Mouse (Mus musculus) limb, embryonic 10.5 days (tissue): ENCODE measurements around the gene Ermp1. TPM values are rescaled to one million over a fixed set of nuclear protein-coding genes. Genes with fewer than 3 reads are reported as not detected.
"Not testable (repeated sequence)": the region's sequence is repeated elsewhere in the genome, so short reads cannot be mapped to it uniquely, and the experiment has no call there.

Source experiments
- DNase-seq: peaks from one replicate; pipeline ENCODE4 v3.0.0-alpha.2; 2017; ENCODE audit warnings: low spot score
- H3K27ac ChIP-seq: fragments of 300-500 bp; sonication (generic); 2 replicates; pipeline ENCODE4 v1.5.1; 2016; ENCODE audit warnings: mild to moderate bottlenecking
- H3K27me3 ChIP-seq: fragments of 300-500 bp; sonication (generic); 2 replicates; pipeline ENCODE4 v1.6.1; 2016; ENCODE audit warnings: low read depth, mild to moderate bottlenecking; ENCODE audit not compliant: poor library complexity, severe bottlenecking
- H3K36me3 ChIP-seq: fragments of 300-500 bp; sonication (generic); 2 replicates; pipeline ENCODE4 v1.6.1; 2016; ENCODE audit warnings: mild to moderate bottlenecking, moderate library complexity
- H3K4me1 ChIP-seq: fragments of 300-500 bp; sonication (generic); 2 replicates; pipeline ENCODE4 v1.6.1; 2016
- H3K4me3 ChIP-seq: fragments of 300-500 bp; sonication (generic); 2 replicates; pipeline ENCODE4 v1.5.1; 2016; ENCODE audit warnings: mild to moderate bottlenecking, moderate library complexity
- H3K9me3 ChIP-seq: fragments of 300-500 bp; sonication (generic); replicated peaks from 2 replicates; pipeline ENCODE4 v1.6.1; 2016; ENCODE audit warnings: mild to moderate bottlenecking
- WGBS: fragments of 180-500 bp; shearing (Covaris S2); methylation state at CpG from one replicate; pipeline ENCODE4 v1.1.7; 2016; 5-methylcytosine and 5-hydroxymethylcytosine counted together
- polyA plus RNA-seq: library from polyadenylated mRNA; unstranded; fragments of >200 nt; fragmentation: Nextera tagmentation; extraction: Ambion mirVana; gene quantifications from 2 replicates; pipeline ENCODE4 v1.2.1, GENCODE M21; 2016

Gene Ermp1
- polyA plus RNA-seq, 1 experiment from 2014 or later: 18.1 TPM

GRCm38 (mm10) chr19:29610907-29611306, 37.3 kb downstream of the Ermp1 start:
- H3K4me3 ChIP-seq: no peak overlapping the region
- no peak for DNase-seq
- no peaks in the 10 kb centered on the region for H3K4me1 ChIP-seq
- peaks cover 76% of the 10 kb centered on the region for H3K36me3 ChIP-seq
- WGBS: 94% methylated on average over 10 of the region's 10 CpGs
- no peaks in the 10 kb centered on the region for H3K9me3 ChIP-seq
- H3K27ac ChIP-seq: no peak overlapping the region
- H3K27me3 ChIP-seq: no peaks in the 10 kb centered on the region

GRCm38 (mm10) chr19:29608212-29608611, 40.0 kb downstream of the Ermp1 start:
- Histone ChIP-seq H3K9me3 (no peaks in the 10 kb centered on the region), H3K4me3 (no peak overlapping the region), H3K4me1 (no peaks in the 10 kb centered on the region), H3K27me3 (no peaks in the 10 kb centered on the region), H3K27ac (no peak overlapping the region), H3K36me3 (peaks cover 75% of the 10 kb centered on the region)
- DNase-seq: no peak
- WGBS: 94% methylated on average over 4 of the region's 4 CpGs

- 92% methylated on average over 4 of the region's 4 CpGs for WGBS
- Histone ChIP-seq H3K27me3 (no peaks in the 10 kb centered on the region), H3K4me3 (no peak overlapping the region), H3K27ac (no peak overlapping the region), H3K4me1 (no peaks in the 10 kb centered on the region), H3K36me3 (peaks cover 75% of the 10 kb centered on the region), H3K9me3 (no peaks in the 10 kb centered on the region)
- no peak for DNase-seq
Observed at GRCm38 (mm10) chr19:29607521-29607920, 40.7 kb downstream of the Ermp1 start.

GRCm38 (mm10) chr19:29604653-29605052, 43.6 kb downstream of the Ermp1 start:
- no peaks in the 10 kb centered on the region for H3K4me1 ChIP-seq
- peaks cover 76% of the 10 kb centered on the region for H3K36me3 ChIP-seq
- DNase-seq: no peak
- H3K4me3 ChIP-seq: no peak overlapping the region
- H3K27me3 ChIP-seq: no peaks in the 10 kb centered on the region
- H3K9me3 ChIP-seq: no peaks in the 10 kb centered on the region
- no peak overlapping the region for H3K27ac ChIP-seq
- 92% methylated on average over 3 of the region's 3 CpGs for WGBS

GRCm38 (mm10) chr19:29603548-29604353, 44.5 kb downstream of the Ermp1 start:
- H3K36me3 ChIP-seq: peaks cover 77% of the 10 kb centered on the region
- no peaks in the 10 kb centered on the region for H3K27me3 ChIP-seq
- no peaks in the 10 kb centered on the region for H3K4me1 ChIP-seq
- H3K9me3 ChIP-seq: no peaks in the 10 kb centered on the region
- no peak for DNase-seq
- no peak overlapping the region for H3K4me3 ChIP-seq
- H3K27ac ChIP-seq: no peak overlapping the region
- WGBS: 92% methylated on average over 14 of the region's 14 CpGs

GRCm38 (mm10) chr19:29598981-29599380, 49.2 kb downstream of the Ermp1 start:
- no peaks in the 10 kb centered on the region for H3K9me3 ChIP-seq
- peaks cover 97% of the 10 kb centered on the region for H3K36me3 ChIP-seq
- no peaks in the 10 kb centered on the region for H3K27me3 ChIP-seq
- DNase-seq: no peak
- no peak overlapping the region for H3K27ac ChIP-seq
- WGBS: 95% methylated on average over 5 of the region's 5 CpGs
- H3K4me3 ChIP-seq: no peak overlapping the region
- H3K4me1 ChIP-seq: no peaks in the 10 kb centered on the region

- no peak for DNase-seq
- no peaks in the 10 kb centered on the region for H3K9me3 ChIP-seq
- H3K27me3 ChIP-seq: no peaks in the 10 kb centered on the region
- peaks cover 86% of the 10 kb centered on the region for H3K36me3 ChIP-seq
- no peak overlapping the region for H3K4me3 ChIP-seq
- no peak overlapping the region for H3K27ac ChIP-seq
- no peaks in the 10 kb centered on the region for H3K4me1 ChIP-seq
- 92% methylated on average over 2 of the region's 2 CpGs for WGBS
Observed at GRCm38 (mm10) chr19:29596985-29597384, 51.2 kb downstream of the Ermp1 start.

GRCm38 (mm10) chr19:29596276-29596675, 51.9 kb downstream of the Ermp1 start:
- Histone ChIP-seq H3K27ac (no peak overlapping the region), H3K27me3 (no peaks in the 10 kb centered on the region), H3K4me1 (no peaks in the 10 kb centered on the region), H3K4me3 (no peak overlapping the region), H3K9me3 (no peaks in the 10 kb centered on the region), H3K36me3 (peaks cover 88% of the 10 kb centered on the region)
- WGBS: 93% methylated on average over 3 of the region's 3 CpGs
- DNase-seq: no peak

- not testable (repeated sequence) for H3K9me3 ChIP-seq, H3K4me3 ChIP-seq, H3K27me3 ChIP-seq, H3K27ac ChIP-seq, DNase-seq, H3K4me1 ChIP-seq
- H3K36me3 ChIP-seq: peaks cover 86% of the 10 kb centered on the region
- 79% methylated on average over 3 of the region's 3 CpGs for WGBS
Observed at GRCm38 (mm10) chr19:29593783-29594182, 54.4 kb downstream of the Ermp1 start.

- Histone ChIP-seq H3K4me1 (no peaks in the 10 kb centered on the region), H3K27ac (no peak overlapping the region), H3K27me3 (no peaks in the 10 kb centered on the region), H3K36me3 (peaks cover 90% of the 10 kb centered on the region), H3K9me3 (no peaks in the 10 kb centered on the region), H3K4me3 (no peak overlapping the region)
- no peak for DNase-seq
- WGBS: 94% methylated on average over 6 of the region's 6 CpGs
Observed at GRCm38 (mm10) chr19:29583734-29584133, 64.5 kb downstream of the Ermp1 start.

GRCm38 (mm10) chr19:29582439-29582838, 65.8 kb downstream of the Ermp1 start:
- Histone ChIP-seq H3K27me3 (no peaks in the 10 kb centered on the region), H3K27ac (no peak overlapping the region), H3K9me3 (no peaks in the 10 kb centered on the region), H3K36me3 (peaks cover 91% of the 10 kb centered on the region), H3K4me3 (no peak overlapping the region), H3K4me1 (no peaks in the 10 kb centered on the region)
- DNase-seq: no peak
- WGBS: 90% methylated on average over 2 of the region's 2 CpGs

GRCm38 (mm10) chr19:29566512-29566911, 81.7 kb downstream of the Ermp1 start:
- Histone ChIP-seq H3K4me3 (no peak overlapping the region), H3K27me3 (no peaks in the 10 kb centered on the region), H3K36me3 (peaks cover 72% of the 10 kb centered on the region), H3K27ac (no peak overlapping the region), H3K4me1 (no peaks in the 10 kb centered on the region), H3K9me3 (no peaks in the 10 kb centered on the region)
- 92% methylated on average over 1 of the region's 1 CpGs for WGBS
- DNase-seq: no peak

- Histone ChIP-seq H3K4me1 (no peaks in the 10 kb centered on the region), H3K9me3 (no peaks in the 10 kb centered on the region), H3K36me3 (peaks cover 47% of the 10 kb centered on the region), H3K27me3 (no peaks in the 10 kb centered on the region), H3K4me3 (no peak overlapping the region), H3K27ac (no peak overlapping the region)
- 73% methylated on average over 7 of the region's 7 CpGs for WGBS
- DNase-seq: peak; percentile 40
Observed at GRCm38 (mm10) chr19:29563258-29563779, 84.9 kb downstream of the Ermp1 start.
